Mouse (Mus musculus) inflammation-experienced regulatory T-cells, adult 16 weeks (primary cell): ENCODE results near the gene Gm21964. TPM values are rescaled to one million over a fixed set of nuclear protein-coding genes. Genes with fewer than 3 reads are reported as not detected.

Experiments used
- polyA plus RNA-seq: library from polyadenylated mRNA; unstranded; fragments of 100-300 nt; shearing (Covaris generic); gene quantifications from one replicate; pipeline ENCODE4 v1.2.1, GENCODE M21; 2017

The Gm21964 gene
- not detected for polyA plus RNA-seq

GRCm38 (mm10) chr8:110100907-110101306 lies at the start of gene Gm21964:
Gene Gm21964, plus strand, starts transcription at chr8:110101207.

GRCm38 (mm10) chr8:110079282-110080221 lies 21.5 kb upstream of the Gm21964 start, which contains the start of gene Zfp612:
Gene Zfp612, plus strand, starts transcription at chr8:110079746.

GRCm38 (mm10) chr8:110102653-110103052 lies 1.6 kb downstream of the Gm21964 start, which contains the start of gene Gm17720:
Gene Gm17720, minus strand, starts transcription at chr8:110102753.

Other genes with a start within 250 kb of the Gm21964 start
- 0.89 TPM for gene Phlpp2, start 232.7 kb upstream of the Gm21964 start, polyA plus RNA-seq
- gene Marveld3, start 139.0 kb upstream of the Gm21964 start, polyA plus RNA-seq = not detected
- not detected for gene Tat, start 110.8 kb upstream of the Gm21964 start, polyA plus RNA-seq
- gene Chst4, start 61.5 kb upstream of the Gm21964 start, polyA plus RNA-seq = not detected
- gene Zfp612, start 21.5 kb upstream of the Gm21964 start, polyA plus RNA-seq = 4.9 TPM
- not detected for gene Gm17720, start 1.5 kb downstream of the Gm21964 start, polyA plus RNA-seq
- gene Calb2, start 67.0 kb downstream of the Gm21964 start, polyA plus RNA-seq = not detected
- gene Cmtr2, start 114.5 kb downstream of the Gm21964 start, polyA plus RNA-seq = 13.4 TPM
- gene Hydin, start 165.8 kb downstream of the Gm21964 start, polyA plus RNA-seq = not detected